Mouse (Mus musculus): ENCODE data around the gene Arhgap28. TPM values are rescaled to one million over a fixed set of nuclear protein-coding genes. Genes with fewer than 3 reads are reported as not detected.
A peak's percentile ranks its signal among the peaks of the same experiment; 100 is the strongest.

Gene Arhgap28
- polyA plus RNA-seq, 1 experiment from 2014 or later, result 3.8 TPM

- no peaks in the 10 kb centered on the region for H3K36me3 ChIP-seq (ENCODE audit: control insufficient read depth, insufficient read depth)
- H3K9me3 ChIP-seq (ENCODE audit: control insufficient read depth), result no peaks in the 10 kb centered on the region
- no peak for TF ChIP-seq CTCF (IDR thresholded peaks at IDR 0.05; ENCODE audit: low read depth)
- H3K4me1 ChIP-seq (replicated peaks; ENCODE audit: control insufficient read depth, insufficient read depth, low read length), result no peaks in the 10 kb centered on the region
- WGBS, result 90% methylated on average over 4 of the region's 4 CpGs
- H3K9ac ChIP-seq (ENCODE audit: low read depth, low read length), result no peak overlapping the region
- H3K4me2 ChIP-seq (replicated peaks; ENCODE audit: low read depth), result no peak overlapping the region
- no peak for ATAC-seq
- H3K27ac ChIP-seq (ENCODE audit: low read depth, low read length), result no peak overlapping the region
- H3K27me3 ChIP-seq (replicated peaks; ENCODE audit: control insufficient read depth, insufficient read depth, low read length), result no peaks in the 10 kb centered on the region
- H3K4me3 ChIP-seq (ENCODE audit: low read depth, low read length), result no peak overlapping the region
Observed at GRCm38 (mm10) chr17:68028519-68028918, 24.6 kb upstream of the Arhgap28 start.

DNA sequence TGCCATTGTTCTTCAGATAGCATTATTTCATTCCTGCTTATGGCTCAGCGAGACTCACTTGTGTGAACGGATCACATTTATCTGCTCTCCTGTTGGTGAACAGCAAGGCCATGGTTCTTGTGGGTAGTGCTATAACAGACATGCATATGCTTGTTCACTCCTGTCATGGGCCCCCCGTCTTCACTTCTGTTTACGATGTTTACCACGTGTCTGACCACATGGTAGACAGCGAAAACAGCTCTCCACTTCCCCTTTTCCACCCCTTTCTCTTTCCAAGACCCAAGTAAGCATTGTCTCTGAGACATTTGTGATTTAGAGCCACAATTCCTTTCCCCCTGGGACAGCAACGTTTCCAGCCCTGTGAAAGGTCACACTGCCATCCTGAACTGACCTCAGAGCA lies 20.4 kb upstream of the Arhgap28 start:
- H3K27me3 ChIP-seq (replicated peaks; ENCODE audit: control insufficient read depth, insufficient read depth, low read length), result no peaks in the 10 kb centered on the region
- WGBS, result 64% methylated on average over 7 of the region's 7 CpGs
- H3K4me3 ChIP-seq (ENCODE audit: low read depth, low read length), result no peak overlapping the region

GRCm38 (mm10) chr17:68019466-68020065 lies 15.6 kb upstream of the Arhgap28 start:
- WGBS, result 35% methylated on average over 15 of the region's 15 CpGs
- Histone ChIP-seq H3K9ac (ENCODE audit: low read depth, low read length) (no peak overlapping the region), H3K4me1 (replicated peaks; ENCODE audit: control insufficient read depth, insufficient read depth, low read length) (no peaks in the 10 kb centered on the region), H3K27ac (ENCODE audit: low read depth, low read length) (no peak overlapping the region), H3K9me3 (ENCODE audit: control insufficient read depth) (no peaks in the 10 kb centered on the region), H3K36me3 (ENCODE audit: control insufficient read depth, insufficient read depth) (no peaks in the 10 kb centered on the region), H3K4me2 (replicated peaks; ENCODE audit: low read depth) (0 out of 2 replicates have a peak overlapping the region, but pooled peaks have one; percentile 3), H3K4me3 (ENCODE audit: low read depth, low read length) (no peak overlapping the region), H3K27me3 (replicated peaks; ENCODE audit: control insufficient read depth, insufficient read depth, low read length) (no peaks in the 10 kb centered on the region)
- no peak for TF ChIP-seq CTCF (IDR thresholded peaks at IDR 0.05; ENCODE audit: low read depth)
- ATAC-seq, result no peak

More for the DNA sequence above, 20.4 kb upstream of the Arhgap28 start:
- no peak overlapping the region for H3K9ac ChIP-seq (ENCODE audit: low read depth, low read length)
- no peaks in the 10 kb centered on the region for H3K4me1 ChIP-seq (replicated peaks; ENCODE audit: control insufficient read depth, insufficient read depth, low read length)
- no peak for ATAC-seq
- no peak overlapping the region for H3K4me2 ChIP-seq (replicated peaks; ENCODE audit: low read depth)
- H3K36me3 ChIP-seq (ENCODE audit: control insufficient read depth, insufficient read depth), result no peaks in the 10 kb centered on the region
- no peak overlapping the region for H3K27ac ChIP-seq (ENCODE audit: low read depth, low read length)
- H3K9me3 ChIP-seq (ENCODE audit: control insufficient read depth), result no peaks in the 10 kb centered on the region
- no peak for TF ChIP-seq CTCF (IDR thresholded peaks at IDR 0.05; ENCODE audit: low read depth)

DNA sequence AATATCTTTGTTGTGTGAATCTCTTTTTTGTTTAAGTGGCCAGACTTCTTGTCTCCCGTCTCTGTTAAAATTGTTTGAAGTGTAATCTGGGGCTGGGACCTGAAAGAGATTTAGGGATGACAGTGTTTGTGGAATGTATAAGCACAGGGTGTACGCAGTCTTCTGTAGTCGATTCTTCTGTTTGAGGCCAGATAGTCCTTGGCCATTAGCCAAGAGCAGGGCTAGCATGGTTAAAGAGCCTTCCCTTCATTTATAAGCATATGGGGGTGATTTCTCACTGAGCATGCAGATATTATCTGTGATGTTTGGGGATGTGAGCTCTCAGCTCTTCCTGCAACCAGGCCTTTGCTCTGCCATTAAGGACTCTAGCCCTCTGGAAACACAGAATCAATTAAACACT lies 13.2 kb upstream of the Arhgap28 start:
- Histone ChIP-seq H3K27ac (ENCODE audit: low read depth, low read length) (no peak overlapping the region), H3K9ac (ENCODE audit: low read depth, low read length) (no peak overlapping the region), H3K27me3 (replicated peaks; ENCODE audit: control insufficient read depth, insufficient read depth, low read length) (no peaks in the 10 kb centered on the region), H3K4me1 (replicated peaks; ENCODE audit: control insufficient read depth, insufficient read depth, low read length) (no peaks in the 10 kb centered on the region), H3K4me2 (replicated peaks; ENCODE audit: low read depth) (no peak overlapping the region), H3K4me3 (ENCODE audit: low read depth, low read length) (no peak overlapping the region), H3K36me3 (ENCODE audit: control insufficient read depth, insufficient read depth) (no peaks in the 10 kb centered on the region), H3K9me3 (ENCODE audit: control insufficient read depth) (no peaks in the 10 kb centered on the region)
- ATAC-seq, result no peak
- 47% methylated on average over 3 of the region's 3 CpGs for WGBS
- no peak for TF ChIP-seq CTCF (IDR thresholded peaks at IDR 0.05; ENCODE audit: low read depth)

DNA sequence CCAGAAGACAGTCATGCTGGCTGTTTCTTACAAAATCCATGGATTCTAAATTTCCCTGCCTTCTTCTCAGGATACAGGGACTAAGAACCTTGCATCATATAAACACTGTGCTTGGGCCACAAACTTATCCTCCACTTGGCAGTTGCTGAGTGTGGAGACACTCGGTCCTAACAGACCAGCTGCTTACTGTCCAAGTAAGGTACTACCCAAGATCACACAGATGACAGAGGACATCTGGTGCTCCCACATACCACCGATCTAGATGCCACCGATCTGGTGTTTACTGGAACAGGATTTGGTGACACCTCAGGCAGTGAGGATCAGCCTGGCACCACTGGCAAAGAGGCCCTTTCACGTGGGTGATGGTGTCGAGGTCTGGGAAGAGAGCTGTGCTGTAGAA lies 7.7 kb upstream of the Arhgap28 start:
- no peaks in the 10 kb centered on the region for H3K27me3 ChIP-seq (replicated peaks; ENCODE audit: control insufficient read depth, insufficient read depth, low read length)
- WGBS, result 69% methylated on average over 5 of the region's 5 CpGs
- ATAC-seq, result no peak

DNA sequence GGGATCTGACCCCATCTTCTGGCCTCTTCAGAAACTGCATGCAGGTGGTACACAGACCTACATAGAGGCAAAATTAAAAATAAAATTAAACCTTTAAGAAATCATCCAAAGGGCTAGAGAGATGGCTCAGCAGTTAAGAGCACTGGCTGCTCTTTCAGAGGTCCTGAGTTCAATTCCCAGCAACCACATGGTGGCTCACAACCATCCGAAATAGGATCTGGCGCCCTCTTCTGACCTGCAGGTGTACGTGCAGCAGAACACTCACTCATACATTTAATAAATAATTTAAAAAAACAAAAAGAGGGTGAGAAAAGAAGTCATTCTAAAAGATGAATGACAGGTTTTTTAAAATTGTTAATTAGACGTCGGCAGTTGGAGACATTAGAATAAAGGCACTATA lies 6.1 kb upstream of the Arhgap28 start:
- Histone ChIP-seq H3K4me3 (ENCODE audit: low read depth, low read length) (no peak overlapping the region), H3K9me3 (ENCODE audit: control insufficient read depth) (no peaks in the 10 kb centered on the region), H3K27me3 (replicated peaks; ENCODE audit: control insufficient read depth, insufficient read depth, low read length) (no peaks in the 10 kb centered on the region), H3K4me2 (replicated peaks; ENCODE audit: low read depth) (no peak overlapping the region), H3K9ac (ENCODE audit: low read depth, low read length) (no peak overlapping the region), H3K36me3 (ENCODE audit: control insufficient read depth, insufficient read depth) (no peaks in the 10 kb centered on the region), H3K4me1 (replicated peaks; ENCODE audit: control insufficient read depth, insufficient read depth, low read length) (no peaks in the 10 kb centered on the region), H3K27ac (ENCODE audit: low read depth, low read length) (no peak overlapping the region)
- no peak for TF ChIP-seq CTCF (IDR thresholded peaks at IDR 0.05; ENCODE audit: low read depth)
- ATAC-seq, result no peak
- WGBS, result 93% methylated on average over 5 of the region's 5 CpGs

More for the DNA sequence above, 7.7 kb upstream of the Arhgap28 start:
- Histone ChIP-seq H3K9me3 (ENCODE audit: control insufficient read depth) (no peaks in the 10 kb centered on the region), H3K27ac (ENCODE audit: low read depth, low read length) (no peak overlapping the region), H3K4me3 (ENCODE audit: low read depth, low read length) (no peak overlapping the region), H3K4me2 (replicated peaks; ENCODE audit: low read depth) (no peak overlapping the region), H3K36me3 (ENCODE audit: control insufficient read depth, insufficient read depth) (no peaks in the 10 kb centered on the region), H3K9ac (ENCODE audit: low read depth, low read length) (no peak overlapping the region), H3K4me1 (replicated peaks; ENCODE audit: control insufficient read depth, insufficient read depth, low read length) (no peaks in the 10 kb centered on the region)
- TF ChIP-seq CTCF (IDR thresholded peaks at IDR 0.05; ENCODE audit: low read depth), result no peak
